Mouse (Mus musculus): ENCODE measurements at regions not wholly inside any gene's neighbourhood (a gene's known extent, or its start where the extent isn't known, plus 50 kb on each side); places are given as distances from the start of the nearest gene placed in this dataset.

GRCm38 (mm10) chr5:101543326-101543725 is 121.5 kb downstream of the Nkx6-1 start:
- Histone ChIP-seq H3K27ac (ENCODE audit: low read depth, low read length) (no peak overlapping the region), H3K4me3 (ENCODE audit: low read depth, low read length) (no peak overlapping the region), H3K27me3 (ENCODE audit: control insufficient read depth, insufficient read depth, low read length) (peaks cover 83% of the 10 kb centered on the region), H3K9me3 (ENCODE audit: control insufficient read depth, low read length) (no peaks in the 10 kb centered on the region), H3K4me2 (replicated peaks; ENCODE audit: low read depth, low read length) (no peak overlapping the region), H3K4me1 (replicated peaks; ENCODE audit: control insufficient read depth, insufficient read depth, low read length) (peaks cover 3% of the 10 kb centered on the region; the same call in 1 of the 2 replicates), H3K9ac (ENCODE audit: low read depth, low read length) (no peak overlapping the region), H3K36me3 (ENCODE audit: control insufficient read depth, insufficient read depth, low read length) (no peaks in the 10 kb centered on the region)
- ATAC-seq (ENCODE audit: low FRiP score) = no peak
- DNase-seq (ENCODE audit: low spot score) = peak; percentile 23
- WGBS = 11% methylated on average over 13 of the region's 13 CpGs

- no peak overlapping the region for H3K4me3 ChIP-seq (ENCODE audit: low read depth, low read length)
- DNase-seq (ENCODE audit: low spot score) (no peak), ATAC-seq (ENCODE audit: low FRiP score) (no peak)
- H3K4me2 ChIP-seq (replicated peaks; ENCODE audit: low read depth, low read length) = no peak overlapping the region
- WGBS = 57% methylated on average over 1 of the region's 1 CpGs
- no peaks in the 10 kb centered on the region for H3K36me3 ChIP-seq (ENCODE audit: control insufficient read depth, insufficient read depth, low read length)
- H3K27me3 ChIP-seq (ENCODE audit: control insufficient read depth, insufficient read depth, low read length) = peaks cover 90% of the 10 kb centered on the region
- H3K27ac ChIP-seq (ENCODE audit: low read depth, low read length) = no peak overlapping the region
- H3K4me1 ChIP-seq (replicated peaks; ENCODE audit: control insufficient read depth, insufficient read depth, low read length) = peaks cover 3% of the 10 kb centered on the region
- no peak overlapping the region for H3K9ac ChIP-seq (ENCODE audit: low read depth, low read length)
- no peaks in the 10 kb centered on the region for H3K9me3 ChIP-seq (ENCODE audit: control insufficient read depth, low read length)
Measured at GRCm38 (mm10) chr5:101539818-101540217, 125.0 kb downstream of the Nkx6-1 start.

GRCm38 (mm10) chr5:101539254-101539549 is 125.6 kb downstream of the Nkx6-1 start:
- Histone ChIP-seq H3K4me2 (replicated peaks; ENCODE audit: low read depth, low read length) (0 out of 2 replicates have a peak overlapping the region, but pooled peaks have one; percentile 5), H3K27me3 (ENCODE audit: control insufficient read depth, insufficient read depth, low read length) (peaks cover 91% of the 10 kb centered on the region), H3K9me3 (ENCODE audit: control insufficient read depth, low read length) (no peaks in the 10 kb centered on the region), H3K9ac (ENCODE audit: low read depth, low read length) (no peak overlapping the region), H3K4me1 (replicated peaks; ENCODE audit: control insufficient read depth, insufficient read depth, low read length) (peaks cover 3% of the 10 kb centered on the region), H3K4me3 (ENCODE audit: low read depth, low read length) (no peak overlapping the region), H3K27ac (ENCODE audit: low read depth, low read length) (no peak overlapping the region), H3K36me3 (ENCODE audit: control insufficient read depth, insufficient read depth, low read length) (no peaks in the 10 kb centered on the region)
- DNase-seq (ENCODE audit: low spot score) (no peak), ATAC-seq (ENCODE audit: low FRiP score) (no peak)
- 5% methylated on average over 10 of the region's 10 CpGs for WGBS

GRCm38 (mm10) chr5:101538410-101539253 is 126.2 kb downstream of the Nkx6-1 start:
- H3K9ac ChIP-seq (ENCODE audit: low read depth, low read length) = no peak overlapping the region
- 3% methylated on average over 24 of the region's 24 CpGs for WGBS
- H3K4me3 ChIP-seq (ENCODE audit: low read depth, low read length) = no peak overlapping the region

GRCm38 (mm10) chr5:101537518-101538380 is 127.0 kb downstream of the Nkx6-1 start:
- H3K4me1 ChIP-seq (replicated peaks; ENCODE audit: control insufficient read depth, insufficient read depth, low read length) = peaks cover 3% of the 10 kb centered on the region
- H3K9me3 ChIP-seq (ENCODE audit: control insufficient read depth, low read length) = no peaks in the 10 kb centered on the region
- peaks cover 91% of the 10 kb centered on the region for H3K27me3 ChIP-seq (ENCODE audit: control insufficient read depth, insufficient read depth, low read length)
- 2% methylated on average over 23 of the region's 23 CpGs for WGBS
- H3K4me2 ChIP-seq (replicated peaks; ENCODE audit: low read depth, low read length) = peak overlapping the region; percentile 28
- DNase-seq (ENCODE audit: low spot score) (peak; percentile 57), ATAC-seq (ENCODE audit: low FRiP score) (peak; percentile 76)
- no peak overlapping the region for H3K9ac ChIP-seq (ENCODE audit: low read depth, low read length)
- no peak overlapping the region for H3K27ac ChIP-seq (ENCODE audit: low read depth, low read length)
- no peaks in the 10 kb centered on the region for H3K36me3 ChIP-seq (ENCODE audit: control insufficient read depth, insufficient read depth, low read length)
- no peak overlapping the region for H3K4me3 ChIP-seq (ENCODE audit: low read depth, low read length)

More at GRCm38 (mm10) chr5:101538410-101539253, 126.2 kb downstream of the Nkx6-1 start:
- ATAC-seq (ENCODE audit: low FRiP score) (peak; percentile 40), DNase-seq (ENCODE audit: low spot score) (peak; percentile 56)
- H3K9me3 ChIP-seq (ENCODE audit: control insufficient read depth, low read length) = no peaks in the 10 kb centered on the region
- no peak overlapping the region for H3K27ac ChIP-seq (ENCODE audit: low read depth, low read length)
- H3K4me1 ChIP-seq (replicated peaks; ENCODE audit: control insufficient read depth, insufficient read depth, low read length) = peaks cover 3% of the 10 kb centered on the region
- peak overlapping the region; percentile 28 for H3K4me2 ChIP-seq (replicated peaks; ENCODE audit: low read depth, low read length)
- H3K36me3 ChIP-seq (ENCODE audit: control insufficient read depth, insufficient read depth, low read length) = no peaks in the 10 kb centered on the region
- H3K27me3 ChIP-seq (ENCODE audit: control insufficient read depth, insufficient read depth, low read length) = peaks cover 91% of the 10 kb centered on the region

- Histone ChIP-seq H3K9me3 (ENCODE audit: control insufficient read depth, low read length) (0 out of 2 replicates have a peak, but pooled peaks cover 2% of the 10 kb centered on the region), H3K27ac (ENCODE audit: low read depth, low read length) (no peak overlapping the region), H3K36me3 (ENCODE audit: control insufficient read depth, insufficient read depth, low read length) (no peaks in the 10 kb centered on the region), H3K27me3 (ENCODE audit: control insufficient read depth, insufficient read depth, low read length) (peaks cover 89% of the 10 kb centered on the region), H3K4me1 (replicated peaks; ENCODE audit: control insufficient read depth, insufficient read depth, low read length) (peaks cover 3% of the 10 kb centered on the region), H3K4me3 (ENCODE audit: low read depth, low read length) (no peak overlapping the region), H3K4me2 (replicated peaks; ENCODE audit: low read depth, low read length) (no peak overlapping the region), H3K9ac (ENCODE audit: low read depth, low read length) (no peak overlapping the region)
- ATAC-seq (ENCODE audit: low FRiP score) (no peak), DNase-seq (ENCODE audit: low spot score) (no peak)
- 61% methylated on average over 5 of the region's 5 CpGs for WGBS
Measured at GRCm38 (mm10) chr5:101535451-101535850, 129.3 kb downstream of the Nkx6-1 start.

GRCm38 (mm10) chr5:101525346-101525745 is 139.4 kb downstream of the Nkx6-1 start:
- H3K4me1 ChIP-seq (replicated peaks; ENCODE audit: control insufficient read depth, insufficient read depth, low read length) = peaks cover 12% of the 10 kb centered on the region
- no peak overlapping the region for H3K4me3 ChIP-seq (ENCODE audit: low read depth, low read length)
- no peaks in the 10 kb centered on the region for H3K9me3 ChIP-seq (ENCODE audit: control insufficient read depth, low read length)
- H3K4me2 ChIP-seq (replicated peaks; ENCODE audit: low read depth, low read length) = no peak overlapping the region
- DNase-seq (ENCODE audit: low spot score) (no peak), ATAC-seq (ENCODE audit: low FRiP score) (no peak)
- peaks cover 89% of the 10 kb centered on the region for H3K27me3 ChIP-seq (ENCODE audit: control insufficient read depth, insufficient read depth, low read length)
- 60% methylated on average over 5 of the region's 5 CpGs for WGBS
- H3K36me3 ChIP-seq (ENCODE audit: control insufficient read depth, insufficient read depth, low read length) = no peaks in the 10 kb centered on the region
- H3K27ac ChIP-seq (ENCODE audit: low read depth, low read length) = no peak overlapping the region
- no peak overlapping the region for H3K9ac ChIP-seq (ENCODE audit: low read depth, low read length)

GRCm38 (mm10) chr5:101524670-101525069 is 140.1 kb downstream of the Nkx6-1 start:
- no peak for ATAC-seq (ENCODE audit: low FRiP score)
- H3K4me2 ChIP-seq (replicated peaks; ENCODE audit: low read depth, low read length) = no peak overlapping the region
- no peaks in the 10 kb centered on the region for H3K9me3 ChIP-seq (ENCODE audit: control insufficient read depth, low read length)
- H3K27ac ChIP-seq (ENCODE audit: low read depth, low read length) = no peak overlapping the region
- peak; percentile 24 for DNase-seq (ENCODE audit: low spot score)
- H3K9ac ChIP-seq (ENCODE audit: low read depth, low read length) = no peak overlapping the region
- H3K27me3 ChIP-seq (ENCODE audit: control insufficient read depth, insufficient read depth, low read length) = peaks cover 85% of the 10 kb centered on the region
- no peak overlapping the region for H3K4me3 ChIP-seq (ENCODE audit: low read depth, low read length)
- no peaks in the 10 kb centered on the region for H3K36me3 ChIP-seq (ENCODE audit: control insufficient read depth, insufficient read depth, low read length)
- peaks cover 12% of the 10 kb centered on the region for H3K4me1 ChIP-seq (replicated peaks; ENCODE audit: control insufficient read depth, insufficient read depth, low read length)
- 8% methylated on average over 4 of the region's 4 CpGs for WGBS

All from hindbrain, embryonic 11.5 days (tissue).